Mouse (Mus musculus) embryo, embryonic 10 days (tissue): ENCODE results near the gene Rnd3.

Experiments used
- DNase-seq: peaks from one replicate; pipeline ENCODE4 v3.0.0-alpha.2; 2015; ENCODE audit warnings: low spot score

The Rnd3 gene

DNA sequence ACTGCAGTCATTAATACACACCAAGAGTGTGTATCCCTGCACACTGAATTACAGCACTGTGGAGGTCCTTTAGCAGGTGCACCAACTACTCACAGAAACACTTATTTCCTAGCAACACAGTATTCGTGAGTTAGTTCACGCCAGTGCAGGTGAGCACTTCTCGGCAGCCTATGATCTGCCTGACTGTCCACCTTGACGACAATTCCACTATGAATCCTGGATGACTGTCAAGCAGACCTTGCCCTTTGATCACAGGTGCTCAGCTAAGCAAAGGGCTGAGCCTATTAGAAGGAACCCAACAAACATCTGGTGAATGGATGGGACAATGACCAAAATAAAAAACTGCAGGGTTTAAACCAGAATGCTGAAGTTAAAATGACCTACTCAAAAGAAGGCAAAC lies 20.8 kb downstream of the Rnd3 start:
- DNase-seq: no peak

DNA sequence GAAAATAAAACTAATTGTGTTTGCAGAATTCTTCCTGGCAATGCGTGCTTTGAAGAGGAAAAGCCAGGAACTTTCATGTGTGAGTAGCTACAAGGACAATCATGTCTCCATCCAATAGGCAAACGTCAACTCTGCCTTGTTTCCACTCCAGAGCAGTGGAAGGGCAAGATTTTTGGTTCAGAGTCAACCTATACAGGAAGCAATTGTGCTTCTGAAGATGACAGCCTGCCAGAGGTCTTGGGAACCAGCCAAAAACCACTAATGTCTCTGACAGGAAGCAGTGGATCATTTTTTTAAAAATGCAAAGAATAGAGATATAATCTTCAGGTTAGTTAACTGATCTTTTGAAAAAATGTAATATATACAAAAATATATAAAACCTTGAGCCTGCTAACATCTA lies 38.6 kb downstream of the Rnd3 start:
- DNase-seq: no peak

GRCm38 (mm10) chr2:51108631-51109030 lies 40.3 kb downstream of the Rnd3 start:
- DNase-seq: no peak

- DNase-seq: no peak
Observed at GRCm38 (mm10) chr2:51101187-51101586, 47.7 kb downstream of the Rnd3 start.

DNA sequence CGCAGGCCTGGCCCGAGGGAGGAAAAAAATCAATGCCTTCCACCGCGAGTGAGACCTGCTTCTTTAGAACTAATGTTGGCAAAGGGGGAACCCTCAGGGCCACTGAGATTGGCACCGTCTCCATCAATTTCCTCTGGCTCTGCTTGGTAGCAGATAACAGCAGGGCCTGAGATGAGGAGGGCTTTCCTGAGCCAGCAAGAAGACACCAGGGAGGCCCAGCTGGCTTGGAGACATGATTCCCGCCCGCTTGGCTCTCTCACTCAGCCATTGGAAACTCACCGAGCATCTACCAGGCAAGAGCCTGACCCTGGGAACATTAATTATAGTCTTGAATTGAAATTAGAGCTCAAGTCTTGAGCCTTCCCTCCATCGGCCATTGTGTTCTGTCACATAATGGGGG lies 48.9 kb downstream of the Rnd3 start:
- DNase-seq: no peak

DNA sequence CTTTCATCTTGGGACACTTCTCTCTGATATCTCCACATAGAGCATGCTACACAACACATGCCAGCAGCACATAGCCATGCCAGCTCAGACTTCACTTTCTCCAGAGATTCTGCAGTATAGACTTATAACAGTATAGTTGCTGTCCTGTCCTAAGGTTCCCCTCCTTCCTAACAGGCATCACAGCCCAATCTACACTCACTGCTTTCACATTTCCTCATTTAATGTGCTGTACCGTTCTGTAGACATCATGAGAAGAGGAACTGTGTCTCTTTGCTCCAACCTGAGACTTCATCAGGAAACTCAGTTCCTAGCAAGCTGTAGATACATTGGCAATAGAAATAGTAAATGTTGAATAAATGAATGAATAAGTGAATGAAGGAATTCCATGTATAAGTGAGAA lies 49.7 kb downstream of the Rnd3 start:
- DNase-seq: no peak

DNA sequence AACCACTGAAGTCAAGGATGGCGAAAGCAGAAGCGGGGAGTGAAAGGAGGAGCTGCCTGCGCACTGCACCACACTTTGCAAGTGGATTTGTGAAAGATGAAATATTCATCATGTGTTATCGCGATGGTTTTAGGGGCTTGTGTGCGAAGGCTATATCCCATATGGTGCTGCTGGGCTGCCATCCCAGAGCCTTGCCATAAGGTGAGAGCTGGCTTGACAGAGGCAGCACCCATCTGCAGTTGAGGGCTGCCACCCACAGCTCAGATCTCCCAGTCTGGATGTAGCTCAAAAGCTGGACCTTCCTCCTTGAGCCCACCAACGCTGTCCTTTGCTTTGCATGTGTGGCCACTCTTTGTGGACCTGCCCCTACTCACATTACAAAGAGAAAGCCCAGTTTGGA lies 58.2 kb downstream of the Rnd3 start:
- DNase-seq: no peak

DNA sequence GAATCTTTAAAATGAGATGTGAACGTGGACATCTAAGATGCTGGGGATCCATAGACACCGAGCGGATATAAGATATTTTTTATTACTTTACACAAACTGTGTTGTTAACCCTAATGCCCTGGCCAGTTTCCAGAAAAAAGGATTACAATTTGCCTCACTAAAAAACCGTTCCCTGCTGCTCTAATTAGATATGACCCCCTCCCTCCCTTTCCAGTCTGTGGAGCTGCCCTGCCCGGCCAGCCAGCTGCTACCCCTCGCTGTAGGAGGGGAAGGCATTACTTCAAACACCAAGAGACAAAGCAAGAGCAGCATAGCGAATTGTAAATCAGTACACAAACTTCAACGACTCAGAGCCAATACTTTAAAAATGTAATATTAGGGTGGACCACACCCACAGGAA lies 58.9 kb downstream of the Rnd3 start:
- DNase-seq: peak; percentile 30

DNA sequence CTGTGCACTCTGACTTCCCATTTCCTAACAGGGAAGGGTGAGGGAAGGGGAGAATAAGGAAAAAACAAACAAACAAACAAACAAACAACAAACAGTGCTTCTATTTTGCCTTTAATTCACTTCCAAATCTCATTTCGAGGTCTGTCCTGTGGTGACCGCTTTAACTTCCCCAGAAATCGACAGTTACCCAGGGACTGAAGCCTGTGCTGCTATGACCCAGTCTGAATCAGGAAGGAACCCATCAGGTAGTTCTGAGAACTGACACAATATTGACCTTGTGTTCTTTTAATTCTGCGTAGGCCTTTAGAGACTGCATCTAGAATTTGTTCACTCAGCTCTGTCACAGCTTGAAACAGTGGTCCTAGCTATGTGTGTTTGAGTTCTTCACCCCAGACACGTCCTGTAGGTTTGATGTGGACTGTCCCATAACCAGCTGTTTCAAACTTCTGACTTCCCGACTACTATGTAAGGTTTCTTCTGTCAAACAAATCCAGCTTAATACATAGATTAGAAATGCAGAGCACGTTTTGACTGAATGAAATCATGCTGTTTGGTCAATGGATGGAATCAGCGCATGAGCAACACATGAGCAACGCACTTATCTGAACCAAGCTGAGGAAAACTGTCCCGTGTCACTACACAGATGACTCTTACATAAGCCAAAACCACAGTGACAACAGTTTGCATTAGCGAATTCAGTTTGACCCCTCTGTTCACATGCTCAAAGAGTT lies 59.9 kb downstream of the Rnd3 start:
- DNase-seq: no peak

DNA sequence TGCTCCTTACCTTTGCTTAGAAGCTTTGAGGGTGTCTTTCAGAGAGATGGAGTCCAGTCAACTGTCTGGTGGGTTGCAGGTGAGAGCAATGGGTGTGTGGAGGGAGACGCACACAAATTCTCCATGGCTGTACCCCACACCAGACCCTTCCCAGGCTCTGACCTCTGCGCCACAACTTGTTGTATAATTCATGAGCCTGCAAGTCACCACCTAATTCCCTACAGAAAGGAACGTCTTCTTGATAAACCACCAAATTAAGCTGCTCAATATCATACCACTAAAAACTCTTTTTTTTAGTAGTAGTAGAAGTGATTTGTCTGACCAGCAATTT lies 60.8 kb downstream of the Rnd3 start:
- no peak for DNase-seq

DNA sequence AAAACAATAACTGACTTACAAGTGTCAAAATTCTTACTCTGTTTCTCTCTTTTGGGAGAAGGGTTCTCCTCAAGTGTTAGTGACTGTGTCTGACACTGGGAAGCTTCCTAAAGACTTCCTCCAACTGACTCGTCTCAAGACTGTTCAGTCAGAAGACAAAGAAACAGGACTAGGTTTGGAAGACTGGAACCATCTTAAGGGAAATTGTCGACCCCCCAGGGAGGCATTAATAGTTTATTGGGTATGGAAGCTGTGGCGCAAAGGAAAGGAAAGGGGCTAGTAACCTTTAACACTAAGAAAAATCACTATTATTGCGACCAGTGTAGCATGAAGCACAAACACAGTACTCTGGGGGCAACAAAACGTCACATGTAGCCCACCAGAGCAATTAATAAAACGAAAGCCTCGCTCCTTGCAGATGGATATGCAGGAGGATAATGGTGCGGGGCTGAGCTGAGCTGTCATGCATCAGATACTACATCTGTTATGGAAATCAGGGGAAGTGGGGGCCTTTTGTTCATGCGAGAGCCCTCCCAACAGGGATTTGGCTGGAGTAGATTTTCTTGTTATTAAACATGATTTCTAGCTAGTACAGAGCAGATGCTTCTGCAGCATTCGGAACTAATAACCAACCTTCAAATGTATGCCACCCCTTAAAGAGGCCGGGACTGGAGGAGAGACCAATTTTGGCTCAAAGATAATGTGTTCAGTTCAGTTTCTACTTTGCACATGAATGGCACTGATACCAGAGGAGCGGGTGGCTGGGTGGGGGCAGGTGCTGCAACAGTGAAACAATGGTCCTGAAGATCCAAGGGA lies 61.4 kb downstream of the Rnd3 start:
- peak; percentile 25 for DNase-seq

DNA sequence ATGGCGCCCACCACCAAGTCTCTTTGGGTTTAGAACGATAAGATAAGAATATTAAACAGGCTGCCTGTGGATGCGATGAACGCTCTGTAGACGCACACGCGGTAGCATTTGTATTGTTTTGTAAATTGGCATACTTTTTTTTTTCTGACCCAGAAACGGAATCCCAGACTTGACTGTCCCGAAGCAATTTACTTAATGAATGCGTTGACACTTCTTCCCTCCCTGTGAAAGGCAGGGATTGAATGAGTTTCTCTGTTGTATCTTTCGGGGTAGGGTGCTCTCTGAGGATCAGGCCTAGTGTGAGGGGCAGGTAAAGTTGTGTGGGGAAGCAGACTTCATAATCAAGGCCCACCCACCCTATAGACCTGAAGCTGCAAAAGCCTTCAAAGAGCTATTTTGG lies 63.8 kb downstream of the Rnd3 start:
- no peak for DNase-seq

DNA sequence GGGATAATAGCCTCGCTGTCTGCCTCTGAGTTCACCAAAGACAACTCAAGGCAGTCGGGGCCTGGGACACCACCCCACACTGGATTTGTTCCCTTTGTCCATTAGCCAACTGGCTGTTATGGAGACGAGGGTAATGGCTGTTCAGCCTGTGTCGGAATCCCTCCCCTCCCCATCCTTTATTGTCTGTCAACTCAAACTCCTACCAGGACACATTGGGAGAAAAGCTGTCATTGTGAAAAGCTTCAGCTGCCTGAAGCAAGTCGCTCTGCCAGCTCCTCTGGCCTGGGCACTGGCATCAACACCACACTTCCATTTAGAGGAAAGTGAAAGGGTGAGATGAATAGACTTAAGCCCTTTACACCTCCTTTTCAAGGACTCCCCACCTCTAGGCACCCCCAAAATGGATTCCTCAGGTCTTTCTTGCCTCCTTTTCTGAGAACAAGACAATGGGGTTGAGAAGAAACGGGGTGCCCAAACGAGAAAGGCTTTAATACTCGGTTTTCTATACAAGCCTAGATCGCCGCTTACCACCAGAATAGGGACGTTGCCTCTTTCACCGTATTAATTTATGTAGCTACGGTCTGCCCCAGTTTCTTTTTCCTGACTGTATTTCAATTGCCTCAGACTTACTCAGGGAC lies 66.1 kb downstream of the Rnd3 start:
- DNase-seq: peak; percentile 38
